Mouse (Mus musculus) liver, postnatal 0 days (tissue): Measurements from ENCODE around the gene AI661453.

Source experiments
- CTCF ChIP-seq: sonication (generic); IDR thresholded peaks from 2 replicates; pipeline ENCODE4 v1.5.1; 2016; ENCODE audit warnings: antibody characterized with exemption, low read depth
- EP300 ChIP-seq: IDR thresholded peaks from 2 replicates; pipeline ENCODE4 v1.6.1; 2016; ENCODE audit warnings: antibody characterized with exemption, low read depth, mild to moderate bottlenecking

DNA sequence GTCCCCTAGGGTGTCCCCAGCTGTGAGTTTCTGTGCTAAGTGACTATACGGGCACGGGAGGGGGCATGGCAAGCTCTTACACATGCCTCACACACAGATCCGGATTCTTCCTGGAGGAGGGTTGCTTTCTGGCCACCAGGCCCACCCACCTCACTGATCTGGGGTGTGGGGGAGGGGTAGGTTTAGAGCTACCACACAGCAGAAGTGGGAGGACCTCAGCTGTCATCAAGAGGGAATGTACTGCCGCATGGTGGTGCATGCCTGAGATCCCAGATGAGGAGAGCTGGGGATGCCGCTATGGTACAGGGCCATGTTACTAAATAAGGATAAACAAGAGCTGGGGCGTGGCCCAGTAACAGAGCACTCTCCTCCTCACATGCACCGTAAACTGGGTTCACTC, 13.8 kb downstream of the AI661453 start:
- TF ChIP-seq EP300 (no peak), CTCF (no peak)
